Mouse (Mus musculus): ENCODE measurements around the gene Taf12.

DNA sequence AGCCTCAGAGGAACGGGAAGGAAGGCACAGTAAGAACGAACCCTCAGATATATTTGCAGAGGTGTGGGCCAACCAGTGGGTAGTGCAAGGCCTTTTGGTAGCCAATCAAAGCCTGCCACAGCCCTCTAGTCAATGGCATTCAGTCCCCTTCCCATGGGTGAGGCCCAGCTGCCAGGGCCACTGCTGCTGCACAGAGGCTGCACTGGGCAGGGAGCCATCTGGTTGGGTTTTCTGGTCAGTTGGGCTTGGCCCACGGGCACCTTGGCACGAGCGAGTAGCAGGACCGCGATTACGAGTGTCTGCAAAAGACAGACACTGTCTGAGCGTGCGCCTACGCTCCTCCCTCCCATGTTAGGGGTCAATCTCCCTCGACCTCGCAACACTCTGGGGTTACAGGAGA lies 64.8 kb downstream of the Taf12 start:
- TF ChIP-seq CTCF (IDR thresholded peaks at IDR 0.05; ENCODE audit: low read depth) (no peak), EP300 (IDR thresholded peaks at IDR 0.05; ENCODE audit: low read depth) (no peak)

Measured in liver, postnatal 0 days (tissue).